Mouse (Mus musculus): ENCODE data around the gene Trem2.

DNA sequence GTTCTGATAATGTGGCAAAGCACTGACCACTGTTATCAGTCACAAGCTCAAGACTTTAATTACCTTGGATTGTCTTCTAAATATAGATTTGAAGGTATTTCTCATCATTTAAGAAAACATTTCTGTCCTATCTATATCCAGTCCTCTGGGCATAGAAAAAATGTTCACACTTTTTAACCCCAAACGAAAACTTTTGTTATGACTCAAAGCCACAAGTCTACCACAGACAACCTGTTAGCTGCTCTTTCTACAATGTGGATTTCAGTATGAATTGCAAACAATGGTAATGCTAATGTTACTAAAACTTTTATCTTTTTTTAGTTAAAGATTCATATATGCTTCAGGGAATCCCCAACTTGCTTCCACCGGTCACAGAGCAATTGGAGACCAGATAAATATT, 13.7 kb upstream of the Trem2 start:
- TF ChIP-seq CTCF (IDR thresholded peaks at IDR 0.05; ENCODE audit: low read depth, low read length) (no peak), POLR2A (IDR thresholded peaks at IDR 0.05; ENCODE audit: extremely low read depth, insufficient read depth, low read length) (no peak)
